Mouse (Mus musculus): Measurements from ENCODE around the gene Slc38a6.

The Slc38a6 gene

DNA sequence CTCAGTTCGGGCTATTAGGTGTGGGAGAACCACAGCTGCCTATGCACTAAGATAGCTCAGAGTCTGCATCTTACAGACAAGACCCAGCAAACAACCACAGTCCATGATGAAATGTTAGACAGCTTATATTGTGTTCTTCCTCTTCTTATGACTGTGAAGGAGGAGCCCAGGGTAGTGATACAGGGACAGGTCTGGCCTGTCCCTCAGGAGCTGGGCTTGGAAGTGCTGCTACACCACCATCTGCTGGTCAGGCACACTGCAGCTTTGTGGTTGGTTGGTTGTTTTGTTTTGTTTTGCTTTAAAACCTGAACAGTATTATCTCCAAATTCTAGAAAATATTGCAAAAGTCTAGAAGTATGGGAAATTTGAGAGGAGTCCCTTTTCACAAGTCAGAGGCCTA, 38.2 kb downstream of the Slc38a6 start:
- DNase-seq, result no peak

DNA sequence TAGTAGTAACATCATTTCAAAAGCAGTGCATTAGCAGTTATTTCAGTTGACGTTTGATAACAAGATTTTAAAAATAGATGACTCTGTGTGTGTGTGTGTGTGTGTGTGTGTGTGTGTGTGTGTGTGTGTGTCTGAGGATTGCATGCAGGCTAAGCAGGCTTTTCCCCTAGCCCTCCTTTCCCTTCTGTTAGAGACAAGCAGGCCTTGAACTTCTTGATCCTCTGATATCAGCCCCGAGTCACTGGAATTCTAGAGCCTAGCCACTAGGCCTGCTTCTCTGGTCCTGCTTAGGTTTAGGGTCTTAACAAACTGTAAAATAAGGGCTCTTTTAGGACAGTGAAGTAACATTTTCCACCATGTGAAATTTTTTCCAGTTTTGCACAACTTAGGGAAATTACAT, 38.6 kb downstream of the Slc38a6 start:
- no peak for DNase-seq

DNA sequence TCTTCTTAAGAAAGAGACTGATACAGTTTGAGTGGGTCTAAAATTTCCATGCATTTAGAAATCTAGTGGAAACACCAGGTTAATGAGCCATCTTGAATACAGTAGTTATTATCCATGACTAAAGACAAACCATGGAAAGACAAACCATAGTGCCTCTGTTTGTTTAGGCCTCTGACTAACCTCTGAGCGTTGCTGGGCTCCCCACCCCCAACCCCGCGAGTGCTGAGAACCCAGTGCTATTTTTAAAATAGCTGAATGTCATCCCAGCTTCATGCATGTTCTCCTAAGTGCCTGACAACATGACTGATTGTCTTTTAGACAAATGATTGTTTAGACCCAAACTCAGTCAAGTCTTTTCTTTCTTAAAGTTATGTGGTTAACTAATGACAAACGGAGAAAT, 39.0 kb downstream of the Slc38a6 start:
- DNase-seq, result no peak

- DNase-seq, result no peak
Observed at GRCm38 (mm10) chr12:73327381-73327780, 40.8 kb downstream of the Slc38a6 start.

DNA sequence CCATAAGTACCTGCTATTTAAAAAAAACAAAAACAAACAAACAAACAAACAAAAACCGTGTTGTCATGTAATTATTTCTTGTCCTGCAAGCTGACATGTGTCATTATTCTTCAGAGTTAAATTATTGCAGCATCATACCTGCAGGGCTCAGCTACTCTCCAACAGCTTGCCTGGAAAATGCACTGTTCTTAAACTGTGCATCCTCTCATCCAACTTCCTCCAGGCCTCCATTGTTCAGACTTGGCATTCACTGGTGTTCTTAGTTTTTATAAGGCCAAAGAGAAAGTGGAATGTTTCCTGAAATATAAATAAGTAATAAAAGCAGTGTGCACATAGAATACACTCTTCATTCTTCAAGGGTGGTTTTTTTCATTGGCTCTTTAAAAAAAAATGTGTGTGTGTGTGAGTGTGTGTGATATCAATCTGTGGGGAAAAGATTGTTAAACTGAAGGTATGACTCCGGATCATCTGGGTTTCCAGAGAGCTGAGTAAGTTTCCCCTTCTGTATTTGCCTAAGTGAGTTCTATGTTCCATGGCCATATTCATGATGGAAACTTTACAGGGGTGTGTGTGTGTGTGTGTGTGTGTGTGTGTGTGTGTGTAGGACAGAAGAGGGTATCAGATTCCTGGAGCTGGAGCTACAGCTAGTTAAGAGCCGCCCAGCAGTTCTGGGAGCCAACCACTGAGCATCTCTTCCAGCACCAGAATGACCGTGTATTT, 42.0 kb downstream of the Slc38a6 start:
- no peak for DNase-seq

DNA sequence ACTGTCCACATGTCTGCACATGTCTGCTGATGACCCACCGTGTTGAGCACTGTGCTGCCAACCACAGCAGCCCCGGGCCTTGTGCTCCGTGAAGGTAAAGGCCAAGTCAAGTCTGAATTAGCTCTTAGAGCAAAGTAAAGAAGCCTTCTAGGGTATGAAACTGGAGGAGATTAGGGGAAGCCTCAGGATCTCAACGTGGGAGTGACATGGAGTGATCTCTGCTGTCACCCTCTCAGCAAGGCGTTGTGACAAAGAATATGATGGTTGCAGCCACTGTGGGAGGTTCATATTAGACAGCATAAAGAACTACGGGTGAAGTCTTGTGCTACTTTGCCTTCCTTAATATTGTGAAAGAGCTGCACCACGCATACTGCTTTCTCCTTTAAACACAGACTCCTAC, 43.7 kb downstream of the Slc38a6 start:
- no peak for DNase-seq

DNA sequence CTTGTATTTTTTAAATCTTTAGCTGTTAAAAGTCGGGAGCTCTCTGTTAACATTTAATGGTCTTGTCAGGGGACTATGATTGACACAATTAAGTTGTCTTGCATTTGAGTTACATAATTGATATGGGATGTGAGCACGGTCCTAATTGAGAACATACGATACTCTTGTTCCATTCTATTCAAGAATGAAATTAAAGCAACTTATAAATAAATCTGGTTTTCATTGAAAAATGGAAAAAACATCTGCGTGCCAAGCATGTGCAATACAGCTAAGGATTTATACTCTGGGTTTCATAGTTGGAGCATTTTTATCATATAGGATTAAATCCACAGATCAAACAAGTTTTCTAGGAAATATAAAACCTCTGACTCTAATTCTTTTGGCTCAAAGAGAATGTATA, 46.1 kb downstream of the Slc38a6 start:
- no peak for DNase-seq

- DNase-seq, result no peak
Observed at GRCm38 (mm10) chr12:73334051-73334551, 47.5 kb downstream of the Slc38a6 start.

- DNase-seq, result no peak
Observed at GRCm38 (mm10) chr12:73337127-73337526, 50.5 kb downstream of the Slc38a6 start.

- DNase-seq, result no peak
Observed at GRCm38 (mm10) chr12:73340642-73341293, 54.2 kb downstream of the Slc38a6 start.

DNA sequence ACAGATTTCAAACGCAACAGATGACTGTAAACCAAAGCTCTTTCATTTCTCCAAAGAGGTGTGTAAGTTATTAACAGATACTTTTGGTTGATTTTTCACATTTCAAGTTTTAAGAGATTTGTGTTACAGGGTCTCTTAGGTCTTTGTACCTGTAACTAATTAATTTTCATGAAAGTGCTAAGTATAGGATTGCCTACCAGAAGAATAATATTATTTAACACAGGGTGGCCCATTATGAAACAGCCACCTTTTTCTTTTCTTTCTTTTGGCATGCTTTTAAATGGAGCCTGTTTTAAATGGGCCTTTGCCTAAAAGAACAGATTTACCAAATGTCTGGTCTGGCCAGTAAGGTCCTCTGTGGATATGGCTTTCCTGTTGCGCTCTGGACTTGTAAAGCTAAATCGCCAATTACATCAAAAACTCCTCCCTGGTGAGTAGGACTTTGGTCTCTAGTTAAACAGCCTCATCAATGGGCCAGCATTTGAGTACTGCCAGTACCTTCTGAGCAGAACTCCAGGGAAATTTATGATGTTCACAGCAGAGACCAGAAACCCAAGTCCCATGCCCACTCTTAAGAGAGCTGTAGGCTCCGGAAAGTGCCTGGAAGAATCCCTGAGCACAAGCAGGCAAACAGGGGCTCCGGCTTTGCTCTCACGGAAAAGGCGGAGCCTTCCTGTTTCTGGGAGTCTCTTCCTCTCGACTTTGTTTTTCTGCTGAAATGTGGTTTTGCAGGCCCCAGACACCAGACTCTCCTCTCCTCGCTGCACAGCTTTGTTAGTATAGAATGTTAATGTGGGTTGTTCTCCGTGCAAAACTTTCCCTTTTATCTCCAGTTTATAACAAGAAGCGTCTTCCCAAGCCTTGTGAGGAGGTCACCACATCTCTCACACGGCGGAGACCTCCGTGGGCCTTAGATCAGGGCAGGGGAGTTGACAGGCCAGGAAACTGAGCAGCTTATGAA, 55.4 kb downstream of the Slc38a6 start:
- no peak for DNase-seq

DNA sequence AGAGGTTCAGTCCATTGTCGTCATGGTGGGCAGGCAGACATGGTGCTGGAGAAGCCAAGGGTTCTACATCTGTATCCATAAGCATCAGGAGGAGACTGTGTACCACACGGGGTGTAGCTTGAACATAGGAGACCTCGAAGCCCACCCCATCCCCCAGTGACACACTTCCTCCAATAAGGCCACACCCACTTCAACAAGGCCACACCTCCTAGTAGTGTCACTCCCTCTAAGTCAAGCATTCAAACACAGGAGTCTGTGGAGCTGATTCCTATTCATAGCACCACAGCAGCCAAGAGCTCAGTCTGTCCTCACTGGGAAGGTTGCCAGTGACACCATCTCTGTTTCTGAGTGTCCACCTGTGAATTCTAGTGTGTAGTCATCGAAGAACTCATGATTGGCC, 57.7 kb downstream of the Slc38a6 start:
- DNase-seq, result no peak

GRCm38 (mm10) chr12:73345157-73345556, 58.6 kb downstream of the Slc38a6 start:
- no peak for DNase-seq

DNA sequence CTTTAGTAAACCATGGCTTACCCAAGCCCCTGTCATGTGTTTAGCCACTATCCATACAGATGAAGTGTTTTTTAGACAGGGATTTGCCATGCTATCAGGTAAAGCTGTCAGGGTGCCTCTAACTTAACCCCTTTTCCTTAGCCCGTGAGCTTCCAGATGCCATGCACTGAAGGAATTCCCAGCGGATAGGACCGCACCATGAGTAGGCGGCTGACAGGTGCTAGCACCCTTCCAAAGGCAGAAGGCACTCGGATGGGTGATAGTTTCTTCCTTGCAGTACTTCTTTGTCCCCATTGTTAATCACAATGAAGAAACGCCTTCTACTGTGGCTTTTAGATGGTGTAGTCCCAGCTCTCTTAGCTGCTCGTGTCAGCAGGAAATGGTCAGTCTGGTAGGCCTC, 60.6 kb downstream of the Slc38a6 start:
- DNase-seq, result no peak

DNA sequence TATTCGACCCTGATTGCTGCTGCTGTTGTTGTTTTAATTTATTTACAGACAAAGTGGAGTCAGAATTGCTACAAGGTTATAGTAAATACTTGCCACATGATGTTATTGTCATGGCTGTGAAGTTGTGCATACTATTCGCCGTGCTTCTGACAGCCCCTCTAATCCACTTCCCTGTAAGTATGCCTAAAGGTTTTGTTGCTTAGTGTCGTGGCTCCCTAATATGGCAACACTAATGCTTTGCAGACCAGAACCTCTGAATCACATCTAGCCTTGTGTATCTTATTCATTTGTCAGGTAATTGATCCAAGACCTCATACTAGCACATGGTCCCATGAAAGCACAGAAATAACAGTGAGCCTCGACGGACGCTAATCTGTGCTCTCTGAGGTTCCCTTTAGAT, 63.9 kb downstream of the Slc38a6 start:
- no peak for DNase-seq

GRCm38 (mm10) chr12:73350982-73351381, 64.4 kb downstream of the Slc38a6 start:
- DNase-seq, result no peak

- DNase-seq, result no peak
Observed at GRCm38 (mm10) chr12:73351746-73352145, 65.2 kb downstream of the Slc38a6 start.

DNA sequence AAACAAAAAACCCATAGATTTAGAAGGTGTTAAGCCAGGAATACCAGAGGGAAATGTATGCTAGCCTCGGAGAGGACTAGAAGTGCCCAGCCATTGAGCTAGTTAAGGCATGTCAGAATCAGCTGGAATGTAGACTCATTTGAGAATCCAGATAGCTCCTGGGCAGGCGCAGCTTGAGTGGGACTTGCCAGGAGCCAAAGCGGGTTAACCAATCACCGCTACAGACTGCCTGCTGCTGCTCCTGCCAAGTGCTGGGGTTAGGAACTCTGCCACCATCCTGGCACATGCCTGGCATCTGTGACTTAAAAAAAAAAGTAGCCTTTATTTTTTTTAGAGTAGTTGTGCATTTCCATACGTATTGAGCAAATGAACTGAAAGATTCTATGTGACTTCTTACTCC, 66.8 kb downstream of the Slc38a6 start:
- no peak for DNase-seq

DNA sequence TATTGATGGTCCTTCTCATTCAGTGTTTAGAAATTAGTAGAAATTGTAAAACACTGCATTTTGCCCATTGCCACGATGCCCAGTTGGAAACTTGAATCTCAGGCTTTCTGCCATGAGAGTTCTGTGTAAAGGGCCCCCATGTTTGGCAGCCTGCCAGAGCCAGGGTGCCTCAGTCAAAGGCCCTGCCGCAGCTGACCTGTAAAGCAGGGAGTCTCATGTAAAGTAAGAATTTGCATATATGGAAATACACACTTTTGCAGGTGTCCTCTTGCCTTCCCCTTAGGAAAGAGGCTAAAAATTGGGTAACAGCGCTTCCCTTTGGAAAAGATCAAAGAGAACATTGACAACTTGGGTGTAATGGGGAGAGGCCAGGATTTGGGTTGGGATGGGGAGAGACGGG, 67.9 kb downstream of the Slc38a6 start:
- no peak for DNase-seq

- no peak for DNase-seq
Observed at GRCm38 (mm10) chr12:73355084-73355775, 68.7 kb downstream of the Slc38a6 start.

GRCm38 (mm10) chr12:73356696-73357095, 70.1 kb downstream of the Slc38a6 start:
- no peak for DNase-seq

GRCm38 (mm10) chr12:73357311-73357710, 70.7 kb downstream of the Slc38a6 start:
- DNase-seq, result no peak

- no peak for DNase-seq
Observed at GRCm38 (mm10) chr12:73357736-73358135, 71.2 kb downstream of the Slc38a6 start.

All from right cerebral cortex, adult 18-20 months (tissue).